Mouse (Mus musculus) adrenal gland, adult 18-20 months (tissue): ENCODE results near the gene Lrig3. TPM values are rescaled to one million over a fixed set of nuclear protein-coding genes. Genes with fewer than 3 reads are reported as not detected.

ENCODE experiments used
- DNase-seq, 2 experiments: peaks; one replicate each; pipeline ENCODE4 v3.0.0; 2021 to 2022; ENCODE audit warnings: low spot score in 2 of 2
- total RNA-seq, 2 experiments: library from RNA; stranded (reverse); gene quantifications; 1 replicate in 1 of 2; 2 replicates in 1 of 2; pipeline ENCODE4 v1.2.3; 2021

Lrig3 gene
- total RNA-seq, 2 experiments from 2014 or later, result 4.5 to 4.7 TPM

DNA sequence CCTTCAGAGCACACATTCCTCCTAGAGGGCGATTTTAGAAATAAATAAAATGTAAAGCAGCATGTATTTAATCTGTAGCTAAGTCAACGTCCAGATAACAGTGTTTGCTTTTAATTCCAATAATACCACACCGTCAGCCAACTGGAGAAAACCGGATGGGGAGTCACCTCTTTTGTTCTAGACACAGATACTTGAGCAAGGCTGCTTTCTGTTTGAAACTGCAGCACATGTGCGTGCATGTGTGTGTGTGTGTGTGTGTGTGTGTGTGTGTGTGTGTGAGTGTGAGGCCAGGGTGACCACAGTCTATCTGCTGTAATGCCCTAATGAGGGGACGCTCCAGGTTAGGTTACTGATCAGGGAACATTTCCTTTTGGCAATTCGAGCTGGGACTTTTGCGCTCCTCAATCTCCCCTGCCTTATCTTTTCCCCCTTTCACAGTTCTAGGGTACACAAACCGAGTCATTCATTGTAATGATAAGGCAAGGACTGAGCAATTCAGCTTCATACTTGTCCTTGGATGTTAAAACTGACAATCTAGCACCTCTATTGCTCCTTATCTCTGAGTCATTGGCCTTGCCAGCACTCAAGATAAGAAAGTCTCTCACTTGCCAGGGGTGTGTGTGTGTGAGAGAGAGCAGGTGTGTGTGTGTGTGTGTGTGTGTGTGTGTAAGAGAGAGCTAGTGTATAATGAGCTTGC, 4.4 kb upstream of the Lrig3 start:
- DNase-seq, result no peak

DNA sequence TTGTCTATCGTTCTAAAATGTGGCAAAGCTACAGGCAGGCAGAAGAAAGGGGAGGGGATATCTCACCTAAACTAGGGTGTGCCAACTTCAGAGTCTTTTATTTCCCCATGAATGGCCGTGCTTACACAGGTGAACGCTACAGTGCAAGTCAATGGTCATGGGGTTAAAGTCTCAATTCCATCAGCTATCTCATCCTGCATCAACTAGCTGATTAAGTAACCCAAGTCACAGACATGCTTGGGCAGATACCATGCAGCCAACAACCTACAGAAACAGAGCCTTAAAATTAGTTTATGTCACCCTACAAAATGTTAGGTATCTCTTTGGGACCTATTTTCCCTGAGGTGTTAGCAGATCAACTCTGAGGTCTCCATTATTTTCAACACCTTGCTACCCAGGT, 1.3 kb upstream of the Lrig3 start:
- no peak for DNase-seq

DNA sequence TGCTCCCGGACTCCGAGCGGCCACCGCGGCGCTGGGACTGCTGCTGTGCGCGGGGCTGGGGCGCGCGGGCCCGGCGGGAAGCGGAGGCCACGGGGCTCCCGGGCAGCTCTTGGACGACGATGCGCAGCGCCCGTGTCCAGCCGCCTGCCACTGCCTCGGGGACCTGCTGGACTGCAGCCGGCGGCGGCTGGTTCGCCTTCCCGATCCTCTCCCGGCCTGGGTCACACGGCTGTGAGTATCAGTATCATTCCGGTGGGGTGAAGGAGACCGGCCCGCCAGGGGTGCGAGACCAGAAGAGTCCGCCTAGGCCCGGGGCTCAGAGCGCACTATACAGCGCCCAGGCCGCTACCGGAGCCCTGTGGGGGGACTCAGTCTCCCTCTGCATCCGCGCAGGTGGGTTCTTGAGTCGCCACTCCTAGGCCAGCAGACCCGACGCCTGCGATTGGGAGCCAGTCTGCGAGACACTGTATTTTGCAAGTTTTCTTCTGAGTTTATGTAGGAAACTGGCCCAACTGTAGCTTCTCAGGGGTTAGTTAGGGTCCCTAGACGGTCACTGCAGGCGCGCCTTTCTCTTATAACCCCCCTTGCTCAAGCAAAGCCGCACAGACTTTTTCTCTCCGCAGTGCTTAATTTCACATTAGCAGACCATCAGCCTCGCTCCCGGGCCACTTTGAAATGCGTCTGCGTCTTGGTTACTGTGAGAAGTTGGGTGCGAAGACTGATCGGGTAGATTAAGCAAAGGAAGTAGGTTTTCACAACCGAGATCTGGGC, 698 bp downstream of the Lrig3 start:
- peak in 1 of 2 experiments; percentile 44 for DNase-seq

DNA sequence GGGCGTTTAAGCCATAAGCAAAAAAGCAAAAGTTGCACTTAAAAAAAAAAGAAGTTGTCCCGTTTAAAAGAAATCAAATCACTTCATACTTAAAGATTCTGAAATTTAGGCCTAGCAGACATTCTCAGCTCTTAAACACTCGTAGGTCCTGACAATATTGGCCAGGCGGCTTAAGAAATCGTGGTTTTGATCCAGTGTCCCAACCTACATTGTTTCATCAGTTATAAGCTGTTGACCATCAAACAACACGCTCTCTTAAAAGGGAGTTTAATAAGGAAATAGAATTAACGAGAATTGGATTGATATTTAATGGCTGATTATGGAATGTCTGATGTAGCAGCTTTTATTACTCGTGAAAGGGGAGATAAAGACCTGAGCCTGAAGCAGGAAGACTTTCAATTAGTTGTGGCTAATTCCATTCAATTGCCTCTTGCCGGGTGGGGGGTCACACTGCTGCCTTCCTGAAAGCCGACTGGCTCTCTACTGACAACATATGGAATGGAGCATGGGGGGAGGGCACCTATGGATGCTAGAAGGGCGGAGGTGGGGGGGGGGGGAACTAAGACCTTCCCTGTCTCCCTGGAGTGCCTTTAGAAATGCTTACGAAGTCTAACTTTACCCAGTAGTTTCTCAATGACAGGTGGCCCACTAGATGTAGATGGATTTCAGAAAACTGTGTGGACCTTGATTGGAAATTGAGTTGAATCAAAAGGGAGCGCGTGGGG, 1.6 kb downstream of the Lrig3 start:
- DNase-seq, result no peak

DNA sequence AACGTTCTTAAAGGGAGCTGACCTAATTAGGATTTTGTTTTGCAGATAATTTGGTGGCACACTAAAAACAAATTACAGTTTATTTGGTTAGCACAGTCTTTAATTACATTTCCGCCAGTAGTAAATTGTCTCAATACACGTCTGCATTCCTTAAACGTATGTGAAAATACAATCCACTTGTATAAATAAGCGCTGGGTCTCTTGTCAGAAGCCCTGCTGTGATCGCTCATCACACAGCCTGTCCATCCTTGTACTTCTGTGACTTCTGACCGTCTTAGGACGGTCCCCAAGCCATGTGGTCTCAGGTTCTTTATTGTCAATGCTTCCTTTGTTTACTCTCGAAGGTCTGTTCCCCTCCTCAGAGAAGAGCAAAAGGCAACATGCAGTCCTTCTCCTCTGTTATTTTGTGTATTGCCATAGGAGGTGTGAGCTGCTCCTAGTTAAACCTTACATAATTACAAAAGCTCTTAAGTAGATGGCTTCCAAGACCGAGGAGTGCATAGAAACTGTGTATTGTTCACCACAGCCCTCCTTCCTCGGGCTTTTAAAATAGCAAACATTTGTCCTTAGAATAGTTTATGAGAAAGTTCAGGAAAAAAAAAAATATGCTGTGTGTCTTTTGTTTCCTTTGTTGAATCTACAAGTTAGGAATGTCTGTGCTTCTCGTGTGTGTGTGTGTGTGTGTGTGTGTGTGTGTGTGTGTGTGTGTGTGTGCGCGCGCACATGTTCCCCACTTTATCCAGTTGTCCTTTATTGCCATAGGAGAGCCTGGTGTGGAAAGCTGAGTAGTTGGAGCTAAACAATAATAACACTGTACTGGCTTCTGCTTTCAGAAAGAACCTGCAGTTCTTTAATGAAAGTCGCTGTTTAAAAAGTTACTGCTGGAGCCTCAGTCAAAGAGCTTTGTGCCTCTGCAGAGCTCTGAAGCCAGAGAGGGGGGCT, 2.5 kb downstream of the Lrig3 start:
- DNase-seq, result no peak

DNA sequence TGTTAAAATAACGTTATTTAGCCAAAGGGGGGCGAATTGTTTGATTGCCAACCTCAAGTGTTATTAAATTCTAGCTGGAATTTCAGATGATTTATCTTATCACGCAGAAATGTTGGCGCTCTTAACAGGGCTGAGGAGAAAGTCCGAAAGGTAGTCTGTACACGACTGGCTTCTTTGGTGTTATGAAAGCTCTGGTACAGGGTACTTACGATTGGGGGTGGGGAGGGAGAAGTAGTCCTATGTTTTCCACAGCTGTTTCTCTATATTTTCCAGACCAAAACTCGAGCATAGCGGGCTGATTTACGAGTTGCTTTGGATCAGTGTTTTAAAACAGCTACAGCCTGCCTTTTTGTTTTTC, 3.1 kb downstream of the Lrig3 start:
- no peak for DNase-seq

DNA sequence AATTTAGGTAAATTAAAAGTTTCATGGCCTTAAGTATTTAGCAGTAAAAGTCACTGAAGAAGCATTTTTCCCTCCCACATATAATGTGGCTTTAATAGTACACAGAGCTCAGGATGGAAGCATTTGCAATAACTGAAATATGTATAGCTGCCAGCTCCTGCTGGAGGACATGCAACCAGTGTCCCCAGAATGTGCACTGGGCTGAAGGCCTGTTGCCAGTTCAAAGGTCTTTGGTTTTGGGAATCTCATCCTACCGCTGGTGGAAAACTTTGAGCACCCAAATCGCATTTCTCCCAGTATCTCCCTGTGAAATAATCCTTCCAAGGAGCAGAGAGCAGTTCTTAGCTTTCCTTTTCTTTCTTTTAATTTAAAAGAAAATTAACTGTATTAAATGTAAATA, 4.1 kb downstream of the Lrig3 start:
- DNase-seq, result no peak

DNA sequence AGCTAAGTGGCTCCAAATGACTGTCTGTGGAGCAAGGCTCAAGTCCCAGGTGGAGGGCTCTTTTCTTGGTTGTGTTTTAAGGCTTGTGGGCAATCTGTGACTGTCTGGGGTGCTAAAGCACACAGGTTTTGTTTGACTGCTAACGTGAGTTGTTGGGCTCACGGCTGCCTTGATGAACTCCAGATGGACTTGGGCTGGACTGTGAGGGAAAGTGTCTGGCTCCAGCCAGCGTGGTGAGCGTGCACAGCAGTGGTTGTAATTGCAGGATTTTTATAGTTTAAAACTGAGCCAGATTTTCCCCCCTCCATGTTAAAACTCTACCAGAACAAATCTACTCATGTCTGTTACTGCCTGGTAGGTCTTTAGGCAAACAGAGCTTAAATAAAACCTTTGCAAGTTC, 4.5 kb downstream of the Lrig3 start:
- no peak for DNase-seq

DNA sequence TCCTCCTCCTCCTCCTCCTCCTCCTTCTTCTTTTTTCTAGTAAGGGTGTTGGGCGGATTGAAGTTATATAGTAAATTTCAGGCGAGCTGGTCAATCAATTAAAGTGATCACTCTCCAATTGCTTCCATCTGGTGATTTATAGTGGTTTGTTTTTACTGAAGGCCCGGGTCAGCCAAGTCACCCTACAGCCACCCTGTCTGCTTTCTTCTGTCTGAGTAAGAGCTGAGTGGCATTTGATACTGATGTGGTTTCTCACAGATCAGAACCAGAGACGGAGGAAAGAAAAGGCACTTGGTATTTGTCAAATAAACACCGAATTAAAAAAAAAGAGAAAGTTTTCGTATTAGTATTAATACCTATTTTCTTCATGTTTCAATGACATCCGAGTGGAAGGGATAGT, 7.8 kb downstream of the Lrig3 start:
- DNase-seq, result no peak

DNA sequence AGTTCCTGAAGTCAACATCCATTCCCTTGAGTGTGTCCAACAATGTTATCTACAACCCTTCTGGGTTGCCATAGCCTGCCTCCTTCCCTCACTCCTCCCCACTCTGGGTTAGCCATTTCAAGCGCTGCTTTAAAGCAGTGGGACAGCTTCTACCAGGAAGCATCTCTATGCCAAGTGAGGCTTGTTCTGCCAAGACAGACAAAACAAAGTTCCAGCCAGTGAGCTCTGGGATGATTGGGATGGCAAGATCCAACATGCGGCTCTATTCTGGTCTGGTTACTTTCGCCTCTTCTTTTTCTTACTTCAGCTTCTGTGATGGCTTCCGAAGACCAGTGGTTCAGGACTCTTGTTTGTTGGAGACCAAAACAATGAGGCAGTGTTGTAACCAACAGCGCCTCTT, 16.0 kb downstream of the Lrig3 start:
- DNase-seq, result no peak

DNA sequence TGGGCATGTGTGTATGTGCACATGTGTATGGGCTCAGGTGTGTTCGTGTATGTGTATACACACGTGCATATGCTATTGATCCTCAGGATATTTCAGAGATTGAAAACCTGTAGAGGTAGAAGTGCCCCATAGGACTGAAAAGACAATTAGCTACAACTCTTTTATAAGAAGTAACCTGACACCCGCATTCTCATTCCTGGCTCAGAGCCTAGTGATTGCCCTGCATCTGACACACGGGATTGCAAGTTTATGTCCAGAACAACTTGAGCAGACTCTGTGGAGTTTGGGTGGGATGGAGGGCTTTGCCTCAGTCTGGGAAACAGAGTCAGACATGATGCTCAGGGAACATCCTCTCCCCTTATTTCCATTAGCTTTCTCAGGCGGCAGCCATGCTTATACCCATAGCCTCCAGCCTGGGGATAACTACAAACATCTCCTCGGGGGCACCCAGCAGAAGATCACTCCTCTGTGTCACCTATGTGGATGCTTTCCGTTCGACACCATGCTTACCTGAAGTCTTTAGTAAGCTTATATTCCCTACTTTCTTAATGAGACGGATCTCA, 18.6 kb downstream of the Lrig3 start:
- DNase-seq, result no peak

DNA sequence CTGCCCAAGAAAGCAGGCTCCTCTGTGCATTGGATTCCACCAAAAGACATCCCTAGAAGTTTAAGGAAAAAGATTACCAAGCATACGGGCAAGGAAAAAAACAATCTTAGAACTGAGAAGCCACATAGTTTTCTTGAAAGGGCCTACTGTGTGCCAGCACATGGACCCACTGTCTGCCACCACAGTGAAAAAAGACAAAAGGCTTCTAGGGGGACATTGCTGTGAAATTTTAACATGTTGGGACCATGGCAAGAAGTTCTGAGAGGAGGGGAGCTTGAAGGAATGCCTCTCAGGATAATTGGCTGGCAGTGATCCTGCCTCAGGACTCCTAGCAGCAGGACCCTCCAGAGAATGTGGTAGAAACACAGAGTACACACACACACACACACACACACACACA, 19.8 kb downstream of the Lrig3 start:
- DNase-seq, result no peak

DNA sequence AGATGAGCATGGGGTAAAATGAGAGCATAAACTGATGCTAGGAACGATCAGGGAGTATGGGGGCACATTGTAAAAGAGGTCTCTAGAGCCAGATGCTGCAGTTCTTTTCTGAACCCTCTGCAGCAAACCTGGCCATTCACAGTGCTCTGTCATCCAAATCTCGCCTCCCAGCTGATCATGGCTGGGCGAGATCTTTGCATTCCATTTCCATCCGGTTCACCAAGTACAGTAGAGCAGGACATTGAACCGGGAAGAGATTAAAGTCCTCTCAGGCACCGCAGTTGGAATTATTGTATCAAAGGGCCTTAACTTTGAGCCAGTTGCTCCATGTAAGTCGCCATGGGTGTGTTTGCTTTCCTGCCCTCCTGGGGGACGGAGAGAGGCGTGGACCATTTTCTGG, 20.5 kb downstream of the Lrig3 start:
- no peak for DNase-seq

DNA sequence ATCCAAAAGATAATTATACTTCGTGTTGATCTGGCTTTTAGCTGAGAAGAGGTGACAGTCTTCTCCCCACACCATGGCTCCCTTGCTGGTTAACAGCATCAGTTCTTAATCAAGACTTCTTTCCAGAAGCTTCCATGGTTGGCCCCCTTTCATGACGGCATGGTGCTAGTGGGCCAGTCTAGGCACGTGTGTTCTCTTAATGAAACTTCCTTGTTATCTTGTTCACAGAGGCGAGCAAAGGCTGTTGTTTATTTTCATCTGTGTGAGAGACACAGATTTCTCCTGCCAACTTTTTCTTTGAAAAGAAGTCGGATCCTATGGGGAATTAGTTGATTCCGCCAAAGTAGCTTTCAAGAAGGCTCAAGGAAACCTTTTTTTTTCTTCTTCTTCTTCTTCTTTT, 21.3 kb downstream of the Lrig3 start:
- DNase-seq, result no peak

DNA sequence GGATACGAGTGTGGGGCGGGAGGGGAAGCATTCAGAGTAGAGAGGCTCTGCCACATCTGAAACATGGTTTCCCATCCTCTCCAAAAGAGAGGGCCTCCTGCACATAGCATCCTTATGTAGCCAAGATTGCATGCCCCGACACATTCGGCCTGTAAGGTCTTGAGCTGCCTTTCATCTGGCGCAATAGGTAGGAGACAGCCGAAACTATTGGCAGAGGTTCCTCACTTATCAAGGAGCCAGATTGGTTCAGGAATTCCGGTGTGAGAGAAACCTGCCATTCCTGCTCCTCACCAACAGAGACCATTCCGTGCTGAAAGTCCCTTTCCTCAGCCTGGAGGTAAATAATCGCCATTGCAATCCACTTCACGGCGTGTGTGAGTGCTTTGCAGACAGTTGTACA, 22.1 kb downstream of the Lrig3 start:
- no peak for DNase-seq

DNA sequence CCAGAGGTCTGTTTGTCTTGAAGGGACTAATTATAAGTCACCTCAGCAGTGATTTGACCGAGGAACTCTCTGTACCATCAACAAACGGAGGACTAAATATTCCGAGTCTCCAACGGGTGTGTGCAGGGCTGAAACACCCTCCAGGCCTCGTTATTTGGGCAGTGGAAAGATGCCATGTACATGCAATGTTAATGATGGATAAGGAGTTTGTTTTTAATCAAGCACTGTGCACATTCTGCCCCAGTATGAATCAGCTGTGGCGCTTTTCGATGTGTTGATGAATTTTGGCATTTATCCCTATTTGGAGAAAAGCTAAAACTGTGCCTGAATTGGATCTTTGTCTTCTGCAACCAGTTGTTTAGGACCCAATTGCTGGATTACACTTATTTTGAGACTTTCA, 23.9 kb downstream of the Lrig3 start:
- no peak for DNase-seq

DNA sequence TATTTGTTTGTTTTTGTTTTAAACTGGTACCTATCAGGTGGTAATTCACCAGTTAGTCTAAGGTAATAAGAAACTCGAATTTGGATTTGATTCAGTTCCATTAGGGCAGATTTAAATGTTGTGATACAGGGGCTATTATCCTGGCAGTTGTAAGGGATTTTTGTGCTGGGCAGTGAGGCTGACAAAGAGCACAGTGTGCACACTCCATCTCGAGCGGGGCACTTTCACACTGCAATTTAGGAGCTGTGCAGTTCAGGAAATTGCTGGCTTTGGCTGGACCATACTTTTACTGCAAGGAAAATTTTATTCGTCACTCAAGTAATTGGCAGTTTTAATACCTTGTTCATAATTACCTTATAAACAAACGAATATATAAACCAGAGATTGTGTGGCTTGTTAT, 24.4 kb downstream of the Lrig3 start:
- DNase-seq, result no peak

DNA sequence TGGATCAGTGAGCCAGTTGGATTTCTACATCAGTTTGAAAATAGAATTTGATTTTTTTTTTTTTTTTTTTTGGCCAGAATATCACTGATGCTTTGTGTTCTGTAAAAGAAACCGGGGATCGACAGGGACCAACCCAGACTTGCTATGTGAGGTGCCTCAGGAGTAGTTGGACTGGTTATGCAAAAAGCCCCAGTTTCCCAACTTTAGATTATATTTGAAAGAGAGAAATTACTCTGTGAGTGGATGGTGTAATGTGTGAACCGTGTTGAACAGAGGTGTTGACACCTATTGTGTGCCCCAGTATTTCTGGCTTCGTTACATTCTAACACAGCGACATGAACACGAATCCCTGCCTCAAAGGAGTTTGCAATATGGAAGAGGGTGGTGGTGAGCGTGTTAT, 25.9 kb downstream of the Lrig3 start:
- DNase-seq, result no peak

DNA sequence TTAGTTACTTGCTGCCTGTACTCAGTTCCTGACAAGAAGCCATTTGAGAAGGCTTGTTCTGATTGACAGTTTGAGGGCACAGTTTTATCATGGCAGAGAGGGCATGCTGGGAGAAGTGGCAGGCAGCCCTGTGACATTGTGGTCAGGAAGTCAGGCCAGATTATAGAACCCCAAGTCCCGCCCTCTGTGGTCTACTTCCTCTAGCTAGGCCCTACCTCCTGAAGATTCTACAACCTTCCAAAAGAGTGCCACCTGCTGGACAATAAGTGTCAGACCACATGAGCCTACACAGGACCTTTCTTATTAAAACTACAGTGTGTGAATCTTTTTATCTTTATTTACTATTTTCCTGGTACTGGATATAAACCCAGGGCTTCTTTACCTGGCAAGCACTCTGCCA, 28.9 kb downstream of the Lrig3 start:
- DNase-seq, result no peak

DNA sequence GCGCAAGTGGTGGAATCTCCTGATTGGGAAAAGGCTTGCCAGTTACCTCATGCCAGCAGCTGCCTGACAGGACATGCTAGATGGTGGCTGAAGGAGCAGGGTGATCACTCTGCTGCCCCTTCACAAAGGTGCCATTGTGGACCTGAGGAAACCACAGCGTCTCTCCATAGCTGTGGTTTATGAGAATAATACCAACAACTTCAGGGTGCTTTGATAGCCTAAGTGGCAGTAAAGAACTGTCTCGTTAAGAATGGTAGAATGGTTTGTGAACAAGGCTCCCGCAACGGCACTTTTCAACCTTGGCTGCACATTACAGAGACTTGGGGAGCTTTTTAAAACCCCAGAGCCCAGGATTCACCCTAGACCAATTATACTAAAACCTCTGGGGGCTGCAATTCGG, 29.7 kb downstream of the Lrig3 start:
- DNase-seq, result no peak

DNA sequence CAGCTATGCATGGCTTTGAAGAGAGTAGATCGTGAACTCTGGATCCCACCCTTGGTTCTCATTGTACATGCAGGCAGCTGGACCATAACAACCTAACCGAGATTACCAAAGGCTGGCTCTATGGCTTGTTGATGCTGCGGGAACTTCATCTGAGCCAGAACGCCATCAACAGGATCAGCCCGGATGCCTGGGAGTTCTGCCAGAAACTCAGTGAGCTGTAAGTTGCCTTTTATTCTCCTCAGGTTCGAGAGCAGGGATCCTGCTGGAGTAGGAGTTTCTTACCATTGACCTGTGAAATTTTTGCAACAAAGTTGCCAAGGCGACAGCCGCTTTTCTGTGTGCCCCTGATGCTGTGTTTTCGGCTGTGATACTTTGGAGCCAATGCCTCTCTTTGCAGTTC, 31.0 kb downstream of the Lrig3 start:
- no peak for DNase-seq
